Mouse (Mus musculus): ENCODE measurements at regions not wholly inside any gene's neighbourhood (a gene's known extent, or its start where the extent isn't known, plus 50 kb on each side); places are given as distances from the start of the nearest gene placed in this dataset.
A peak's percentile ranks its signal among the peaks of the same experiment; 100 is the strongest.

- Histone ChIP-seq H3K36me3 (ENCODE audit: control insufficient read depth, insufficient read depth, low read length, poor library complexity, severe bottlenecking) (no peaks in the 10 kb centered on the region), H3K4me1 (ENCODE audit: control insufficient read depth in 2 of 2, insufficient read depth in 2 of 2, low read length in 2 of 2, poor library complexity in 1 of 2) (peaks cover 3 to 9% of the 10 kb centered on the region in 2 experiments; a peak in 3 of 4 replicates), H3K4me3 (ENCODE audit: insufficient read depth in 1 of 2, low read depth in 1 of 2, low read length in 2 of 2, poor library complexity in 1 of 2, severe bottlenecking in 1 of 2) (0 out of 4 replicates have a peak overlapping the region, but pooled peaks of 1 of the 2 experiments have one; percentile 2), H3K27ac (ENCODE audit: insufficient read depth, low read depth, low read length, poor library complexity, severe bottlenecking) (no peak overlapping the region), H3K9ac (ENCODE audit: insufficient read depth, low read depth, low read length, poor library complexity, severe bottlenecking) (no peak overlapping the region), H3K9me3 (ENCODE audit: control insufficient read depth, insufficient read depth, low read depth, low read length) (no peaks in the 10 kb centered on the region)
- TF ChIP-seq HCFC1 (IDR thresholded peaks at IDR 0.05; ENCODE audit: borderline replicate concordance, insufficient read depth, low read length) = no peak
- TF ChIP-seq ZC3H11A (IDR thresholded peaks at IDR 0.05; ENCODE audit: borderline replicate concordance, low read depth, low read length) = no peak
- no peak for TF ChIP-seq CHD2 (IDR thresholded peaks at IDR 0.05; ENCODE audit: low read depth, low read length)
- no peak for TF ChIP-seq MAFK (IDR thresholded peaks at IDR 0.05; ENCODE audit: insufficient read depth, low read depth, low read length)
- TF ChIP-seq ZNF384 (IDR thresholded peaks at IDR 0.05; ENCODE audit: low read depth, low read length) = no peak
- in situ Hi-C loops (cut with MboI; ENCODE audit: low sequenced_read_pairs in 2 of 2, unreplicated experiment in 2 of 2) = no loop called here
- DNase-seq (ENCODE audit: low read depth, low spot score) = peak; percentile 49
These were observed 126.3 kb downstream of the Tas2r134 start for GRCm38 (mm10) chr2:51753565-51754031.

GRCm38 (mm10) chr2:51757361-51757760 is 130.1 kb downstream of the Tas2r134 start:
- peaks cover 0 to 9% of the 10 kb centered on the region in 2 experiments; a peak in 2 of 4 replicates for H3K4me1 ChIP-seq (ENCODE audit: control insufficient read depth in 2 of 2, insufficient read depth in 2 of 2, low read length in 2 of 2, poor library complexity in 1 of 2)
- no peak overlapping the region for H3K9ac ChIP-seq (ENCODE audit: insufficient read depth, low read depth, low read length, poor library complexity, severe bottlenecking)
- H3K4me3 ChIP-seq (ENCODE audit: insufficient read depth in 1 of 2, low read depth in 1 of 2, low read length in 2 of 2, poor library complexity in 1 of 2, severe bottlenecking in 1 of 2) = no peak overlapping the region
- H3K27ac ChIP-seq (ENCODE audit: insufficient read depth, low read depth, low read length, poor library complexity, severe bottlenecking) = no peak overlapping the region
- no peak for DNase-seq (ENCODE audit: low read depth, low spot score)
- in situ Hi-C loops (cut with MboI; ENCODE audit: low sequenced_read_pairs in 2 of 2, unreplicated experiment in 2 of 2) = no loop called here
- no peaks in the 10 kb centered on the region for H3K9me3 ChIP-seq (ENCODE audit: control insufficient read depth, insufficient read depth, low read depth, low read length)
- TF ChIP-seq MAFK (IDR thresholded peaks at IDR 0.05; ENCODE audit: insufficient read depth, low read depth, low read length) = no peak
- TF ChIP-seq CHD2 (IDR thresholded peaks at IDR 0.05; ENCODE audit: low read depth, low read length) = no peak
- no peak for TF ChIP-seq HCFC1 (IDR thresholded peaks at IDR 0.05; ENCODE audit: borderline replicate concordance, insufficient read depth, low read length)
- no peak for TF ChIP-seq ZNF384 (IDR thresholded peaks at IDR 0.05; ENCODE audit: low read depth, low read length)
- TF ChIP-seq ZC3H11A (IDR thresholded peaks at IDR 0.05; ENCODE audit: borderline replicate concordance, low read depth, low read length) = no peak
- no peaks in the 10 kb centered on the region for H3K36me3 ChIP-seq (ENCODE audit: control insufficient read depth, insufficient read depth, low read length, poor library complexity, severe bottlenecking)

GRCm38 (mm10) chr2:51758093-51758492 is 130.8 kb downstream of the Tas2r134 start:
- peaks cover 0 to 6% of the 10 kb centered on the region in 2 experiments; a peak in 2 of 4 replicates for H3K4me1 ChIP-seq (ENCODE audit: control insufficient read depth in 2 of 2, insufficient read depth in 2 of 2, low read length in 2 of 2, poor library complexity in 1 of 2)

GRCm38 (mm10) chr2:51762866-51763265 is 135.6 kb downstream of the Tas2r134 start:
- Histone ChIP-seq H3K9ac (ENCODE audit: insufficient read depth, low read depth, low read length, poor library complexity, severe bottlenecking) (no peak overlapping the region), H3K4me3 (ENCODE audit: insufficient read depth in 1 of 2, low read depth in 1 of 2, low read length in 2 of 2, poor library complexity in 1 of 2, severe bottlenecking in 1 of 2) (no peak overlapping the region), H3K36me3 (ENCODE audit: control insufficient read depth, insufficient read depth, low read length, poor library complexity, severe bottlenecking) (no peaks in the 10 kb centered on the region), H3K4me1 (ENCODE audit: control insufficient read depth in 2 of 2, insufficient read depth in 2 of 2, low read length in 2 of 2, poor library complexity in 1 of 2) (no peaks in the 10 kb centered on the region), H3K9me3 (ENCODE audit: control insufficient read depth, insufficient read depth, low read depth, low read length) (no peaks in the 10 kb centered on the region), H3K27ac (ENCODE audit: insufficient read depth, low read depth, low read length, poor library complexity, severe bottlenecking) (no peak overlapping the region)
- TF ChIP-seq HCFC1 (IDR thresholded peaks at IDR 0.05; ENCODE audit: borderline replicate concordance, insufficient read depth, low read length) (no peak), ZNF384 (IDR thresholded peaks at IDR 0.05; ENCODE audit: low read depth, low read length) (no peak), MAFK (IDR thresholded peaks at IDR 0.05; ENCODE audit: insufficient read depth, low read depth, low read length) (no peak), CHD2 (IDR thresholded peaks at IDR 0.05; ENCODE audit: low read depth, low read length) (no peak), ZC3H11A (IDR thresholded peaks at IDR 0.05; ENCODE audit: borderline replicate concordance, low read depth, low read length) (no peak)
- no peak for DNase-seq (ENCODE audit: low read depth, low spot score)
- in situ Hi-C loops (cut with MboI; ENCODE audit: low sequenced_read_pairs in 2 of 2, unreplicated experiment in 2 of 2) = no loop called here

More at GRCm38 (mm10) chr2:51758093-51758492, 130.8 kb downstream of the Tas2r134 start:
- TF ChIP-seq ZNF384 (IDR thresholded peaks at IDR 0.05; ENCODE audit: low read depth, low read length) = no peak
- TF ChIP-seq CHD2 (IDR thresholded peaks at IDR 0.05; ENCODE audit: low read depth, low read length) = no peak
- no peak for TF ChIP-seq HCFC1 (IDR thresholded peaks at IDR 0.05; ENCODE audit: borderline replicate concordance, insufficient read depth, low read length)
- TF ChIP-seq ZC3H11A (IDR thresholded peaks at IDR 0.05; ENCODE audit: borderline replicate concordance, low read depth, low read length) = no peak
- TF ChIP-seq MAFK (IDR thresholded peaks at IDR 0.05; ENCODE audit: insufficient read depth, low read depth, low read length) = no peak
- H3K9me3 ChIP-seq (ENCODE audit: control insufficient read depth, insufficient read depth, low read depth, low read length) = no peaks in the 10 kb centered on the region
- in situ Hi-C loops (cut with MboI; ENCODE audit: low sequenced_read_pairs in 2 of 2, unreplicated experiment in 2 of 2) = no loop called here
- DNase-seq (ENCODE audit: low read depth, low spot score) = no peak
- no peak overlapping the region for H3K9ac ChIP-seq (ENCODE audit: insufficient read depth, low read depth, low read length, poor library complexity, severe bottlenecking)
- H3K36me3 ChIP-seq (ENCODE audit: control insufficient read depth, insufficient read depth, low read length, poor library complexity, severe bottlenecking) = no peaks in the 10 kb centered on the region
- H3K4me3 ChIP-seq (ENCODE audit: insufficient read depth in 1 of 2, low read depth in 1 of 2, low read length in 2 of 2, poor library complexity in 1 of 2, severe bottlenecking in 1 of 2) = no peak overlapping the region
- no peak overlapping the region for H3K27ac ChIP-seq (ENCODE audit: insufficient read depth, low read depth, low read length, poor library complexity, severe bottlenecking)

All from ES-E14 (cell line).